ENCODE assay signal across 8 mouse cellular contexts in genomic region chr16:30282844-30283495, GRCm38 (mm10). TPM values are rescaled to one million over a fixed set of nuclear protein-coding genes. Genes with fewer than 3 reads are reported as not detected.
DNase-seq lines count a peak whose midpoint lies in the region; ATAC-seq lines count a peak whose summit lies in the region.
"Had no signal": no experiment of that assay in that cellular context is flagged by ENCODE, and none has a peak within 500 bp of the region (broad histone marks: within the 10 kb centered on the region; RNA-seq: fewer than 3 reads in every experiment).

Lrrc15 (minus strand) TSS chr16:30283256.

- peak within 1 kb of the TSS; percentile 87 for H3K4me3 ChIP-seq in megakaryocyte, embryonic 14.5 days (replicated peaks)
- peak within 1 kb of the TSS; percentile 30 for H3K4me3 ChIP-seq in forebrain, embryonic 12.5 days (replicated peaks)
- H3K4me3 ChIP-seq in limb, embryonic 11.5 days (ENCODE audit: low read depth, low read length) = peak within 1 kb of the TSS; percentile 26
- peak within 1 kb of the TSS; percentile 27 for H3K4me3 ChIP-seq in neural tube, embryonic 13.5 days

- 7% methylated on average over 34 of the region's 34 CpGs for WGBS in forebrain, embryonic 12.5 days
- 5% methylated on average over 34 of the region's 34 CpGs for WGBS in limb, embryonic 11.5 days
- WGBS in neural tube, embryonic 13.5 days = 4% methylated on average over 34 of the region's 34 CpGs

- ATAC-seq in megakaryocyte, adult 5-6 weeks (ENCODE audit: poor library complexity, severe bottlenecking) = no peak
- ATAC-seq in forebrain, embryonic 12.5 days (ENCODE audit: low FRiP score) = no peak; the same call in 1 of the 2 replicates
- no peak for ATAC-seq in limb, embryonic 11.5 days (ENCODE audit: insufficient number of reproducible peaks, low FRiP score, low TSS enrichment, low read depth)
- ATAC-seq in neural tube, embryonic 13.5 days (ENCODE audit: low read depth) = 0 out of 2 replicates have a peak, but pooled peaks have one; percentile 20

- no peaks in the 10 kb centered on the region for H3K9me3 ChIP-seq in megakaryocyte, embryonic 14.5 days
- H3K9me3 ChIP-seq in forebrain, embryonic 12.5 days = no peaks in the 10 kb centered on the region
- no peaks in the 10 kb centered on the region for H3K9me3 ChIP-seq in limb, embryonic 11.5 days (ENCODE audit: control insufficient read depth, low read length)
- H3K9me3 ChIP-seq in neural tube, embryonic 13.5 days = no peaks in the 10 kb centered on the region

- peak; percentile 75 for DNase-seq in limb, embryonic 11.5 days (ENCODE audit: low spot score)
- no peak for DNase-seq in frontal cortex, adult 2 months (ENCODE audit: extremely low spot score in 1 of 2, low spot score in 1 of 2)
- no peak for DNase-seq in ovary, postnatal 10 days (ENCODE audit: low spot score)

- peak within 1 kb of the TSS; percentile 53 for H3K4me2 ChIP-seq in forebrain, embryonic 12.5 days
- peak within 1 kb of the TSS; percentile 64 for H3K4me2 ChIP-seq in limb, embryonic 11.5 days (ENCODE audit: low read depth, severe bottlenecking)
- peak within 1 kb of the TSS; percentile 56 for H3K4me2 ChIP-seq in neural tube, embryonic 13.5 days

- H3K36me3 ChIP-seq in megakaryocyte, embryonic 14.5 days (replicated peaks; ENCODE audit: low read length) = no peaks in the 10 kb centered on the region
- H3K36me3 ChIP-seq in forebrain, embryonic 12.5 days (replicated peaks) = no peaks in the 10 kb centered on the region
- no peaks in the 10 kb centered on the region for H3K36me3 ChIP-seq in limb, embryonic 11.5 days (ENCODE audit: control insufficient read depth, insufficient read depth, low read length)
- H3K36me3 ChIP-seq in neural tube, embryonic 13.5 days = no peaks in the 10 kb centered on the region

- no peak within 1 kb of the TSS for H3K27ac ChIP-seq in forebrain, embryonic 12.5 days
- no peak within 1 kb of the TSS for H3K27ac ChIP-seq in limb, embryonic 11.5 days (replicated peaks; ENCODE audit: low read depth, low read length)
- H3K27ac ChIP-seq in neural tube, embryonic 13.5 days (replicated peaks) = no peak within 1 kb of the TSS

- H3K9ac ChIP-seq in forebrain, embryonic 12.5 days = no peak within 1 kb of the TSS
- H3K9ac ChIP-seq in limb, embryonic 11.5 days (ENCODE audit: low read length) = no peak within 1 kb of the TSS
- peak within 1 kb of the TSS; percentile 50 for H3K9ac ChIP-seq in neural tube, embryonic 13.5 days

- H3K4me1 ChIP-seq in megakaryocyte, embryonic 14.5 days = peaks cover 67% of the 10 kb centered on the region
- peaks cover 27% of the 10 kb centered on the region for H3K4me1 ChIP-seq in forebrain, embryonic 12.5 days
- H3K4me1 ChIP-seq in limb, embryonic 11.5 days (ENCODE audit: control insufficient read depth, insufficient read depth, low read length) = peaks cover 25% of the 10 kb centered on the region
- H3K4me1 ChIP-seq in neural tube, embryonic 13.5 days (replicated peaks) = peaks cover 27% of the 10 kb centered on the region

- H3K27me3 ChIP-seq in megakaryocyte, embryonic 14.5 days (replicated peaks) = peaks cover 87% of the 10 kb centered on the region
- peaks cover 56% of the 10 kb centered on the region for H3K27me3 ChIP-seq in forebrain, embryonic 12.5 days
- 0 out of 2 replicates have a peak, but pooled peaks cover 3% of the 10 kb centered on the region for H3K27me3 ChIP-seq in limb, embryonic 11.5 days (ENCODE audit: control insufficient read depth, insufficient read depth, low read length)
- H3K27me3 ChIP-seq in neural tube, embryonic 13.5 days = peaks cover 59% of the 10 kb centered on the region

RNA-seq across cellular contexts. Expression of gene Lrrc15, which starts in this region (rescaled TPM):
- 0.11 TPM in 1 of 2 replicates, not detected in the other for polyA plus RNA-seq in megakaryocyte, embryonic 14.5 days (2012; ENCODE audit: insufficient read depth, low replicate concordance)
- total RNA-seq in megakaryocyte, adult 5-6 weeks (2015) = not detected in 2 replicates
- not detected in 2 replicates for total RNA-seq in megakaryocyte, adult 5-6 weeks (2017)
- polyA plus RNA-seq in forebrain, embryonic 12.5 days (2016; fragmentation: Nextera tagmentation; extraction: Ambion mirVana) = 0.46 and 0.57 TPM in 2 replicates
- 0.74 and 0.89 TPM in 2 replicates for polyA plus RNA-seq in limb, embryonic 11.5 days (2014; fragmentation: Nextera tagmentation; extraction: Ambion mirVana)
- 0.46 and 0.47 TPM in 2 replicates for polyA plus RNA-seq in neural tube, embryonic 13.5 days (2015; fragmentation: Nextera tagmentation; extraction: Ambion mirVana)
- not detected in 2 replicates for polyA plus RNA-seq in frontal cortex, adult 2 months (2012; rRNA removed)
- polyA plus RNA-seq: spleen, adult 2 months had no signal

Comparison
In these comparisons a context has a peak if more than half of its experiments do, and no peak if none do; other contexts are left out.
1. Peak in DNase-seq, H3K4me3 ChIP-seq and H3K4me2 ChIP-seq in limb, embryonic 11.5 days; RNA of the gene not detected or under 1 TPM.
2. Peak in ATAC-seq, H3K4me3 ChIP-seq, H3K9ac ChIP-seq and H3K4me2 ChIP-seq in neural tube, embryonic 13.5 days; RNA of the gene not detected or under 1 TPM.
3. H3K4me3 ChIP-seq: peak in every context shown above with its lines; median percentile 87 in megakaryocyte, embryonic 14.5 days; 30 in forebrain, embryonic 12.5 days; 27 in neural tube, embryonic 13.5 days; 26 in limb, embryonic 11.5 days.